Mouse (Mus musculus): ENCODE data around the gene Gm13057.
"Not testable (repeated sequence)": the region's sequence is repeated elsewhere in the genome, so short reads cannot be mapped to it uniquely, and the experiment has no call there.

The Gm13057 gene

DNA sequence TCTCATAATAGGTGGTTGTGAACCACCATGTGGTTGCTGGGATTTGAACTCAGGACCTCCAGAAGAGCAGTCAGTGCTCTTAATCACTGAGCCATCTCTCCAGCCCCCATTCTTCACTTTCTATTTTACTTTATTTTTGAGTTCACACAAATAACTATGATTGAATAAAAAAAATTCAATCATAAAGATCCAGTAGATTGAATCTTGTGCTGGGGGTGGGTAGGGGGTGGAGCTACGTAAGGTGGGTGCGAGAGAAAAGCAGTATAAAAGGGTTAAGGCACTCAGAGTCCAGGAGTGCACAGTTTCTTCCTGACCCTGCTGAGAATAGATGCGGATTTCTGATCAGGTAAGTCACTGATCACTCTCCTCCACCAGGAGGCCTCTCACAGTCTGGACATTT, at the start of gene Gm13057, which contains the start of gene BC080695:
Gene Gm13057 (plus strand): TSS at position 310 of the 400 bp plus-strand sequence.
Gene BC080695 (plus strand): TSS at position 301 of the 400 bp plus-strand sequence.
- DNase-seq = not testable (repeated sequence)

DNA sequence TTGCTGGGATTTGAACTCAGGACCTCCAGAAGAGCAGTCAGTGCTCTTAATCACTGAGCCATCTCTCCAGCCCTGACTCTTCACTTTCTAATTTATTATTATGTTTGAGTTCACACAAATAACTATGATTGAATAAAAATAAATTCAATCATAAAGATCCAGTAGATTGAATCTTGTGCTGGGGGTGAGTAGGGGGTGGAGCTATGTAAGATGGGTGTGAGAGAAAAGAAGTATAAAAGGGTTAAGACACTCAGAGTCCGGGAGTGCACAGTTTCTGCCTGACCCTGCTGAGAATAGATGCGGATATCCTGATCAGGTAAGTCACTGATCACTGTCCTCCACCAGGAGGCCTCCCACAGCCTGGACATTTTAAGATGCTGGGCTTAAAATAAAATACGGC, 40.5 kb upstream of the Gm13057 start, which contains the start of gene Gm13043:
Gene Gm13043 (plus strand): TSS at position 301 of the 400 bp plus-strand sequence.
- DNase-seq = no peak

DNA sequence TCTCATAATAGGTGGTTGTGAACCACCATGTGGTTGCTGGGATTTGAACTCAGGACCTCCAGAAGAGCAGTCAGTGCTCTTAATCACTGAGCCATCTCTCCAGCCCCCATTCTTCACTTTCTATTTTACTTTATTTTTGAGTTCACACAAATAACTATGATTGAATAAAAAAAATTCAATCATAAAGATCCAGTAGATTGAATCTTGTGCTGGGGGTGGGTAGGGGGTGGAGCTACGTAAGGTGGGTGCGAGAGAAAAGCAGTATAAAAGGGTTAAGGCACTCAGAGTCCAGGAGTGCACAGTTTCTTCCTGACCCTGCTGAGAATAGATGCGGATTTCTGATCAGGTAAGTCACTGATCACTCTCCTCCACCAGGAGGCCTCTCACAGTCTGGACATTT, 15.9 kb upstream of the Gm13057 start, which contains the start of gene Gm13040:
Gene Gm13040 (plus strand): TSS at position 301 of the 400 bp plus-strand sequence.
- DNase-seq = not testable (repeated sequence)

Data from thymus, postnatal 25 days (tissue).